Mouse (Mus musculus) CD4-positive helper T cell, adult 2 months (primary cell): ENCODE data around the gene Atpif1.
"Not testable (repeated sequence)": the region's sequence is repeated elsewhere in the genome, so short reads cannot be mapped to it uniquely, and the experiment has no call there.

ENCODE experiments used
- DNase-seq: peaks from one replicate; pipeline ENCODE4 v3.0.0-alpha.2; 2012; ENCODE audit warnings: low read depth, missing footprints, low spot score

Gene Atpif1

GRCm38 (mm10) chr4:132532981-132533916, at the start of gene Atpif1:
Atpif1 (minus strand) TSS chr4:132533659.
- peak; percentile 94 for DNase-seq

- no peak for DNase-seq
These were observed 41.4 kb upstream of the Atpif1 start for GRCm38 (mm10) chr4:132574809-132575347.

- no peak for DNase-seq
These were observed 39.9 kb upstream of the Atpif1 start for GRCm38 (mm10) chr4:132573327-132573726.

GRCm38 (mm10) chr4:132571190-132571589, 37.7 kb upstream of the Atpif1 start:
- no peak for DNase-seq

GRCm38 (mm10) chr4:132569115-132569514, 35.7 kb upstream of the Atpif1 start:
- no peak for DNase-seq

GRCm38 (mm10) chr4:132567361-132567779, 33.9 kb upstream of the Atpif1 start:
- DNase-seq = no peak

GRCm38 (mm10) chr4:132565089-132565747, 31.8 kb upstream of the Atpif1 start:
- DNase-seq = no peak

- DNase-seq = no peak
These were observed 30.5 kb upstream of the Atpif1 start, which contains the start of gene Ptafr for GRCm38 (mm10) chr4:132563965-132564364. Ptafr (plus strand) TSS chr4:132564067.

GRCm38 (mm10) chr4:132563261-132563660, 29.8 kb upstream of the Atpif1 start:
- DNase-seq = no peak

- not testable (repeated sequence) for DNase-seq
These were observed 22.1 kb upstream of the Atpif1 start for GRCm38 (mm10) chr4:132555550-132555949.

- no peak for DNase-seq
These were observed 21.2 kb upstream of the Atpif1 start for GRCm38 (mm10) chr4:132554653-132555052.

GRCm38 (mm10) chr4:132554221-132554620, 20.8 kb upstream of the Atpif1 start:
- DNase-seq = no peak

- DNase-seq = peak; percentile 66
These were observed 12.4 kb upstream of the Atpif1 start for GRCm38 (mm10) chr4:132545851-132546250.

- DNase-seq = no peak
These were observed 9.3 kb upstream of the Atpif1 start for GRCm38 (mm10) chr4:132542724-132543123.

GRCm38 (mm10) chr4:132541413-132541812, 8.0 kb upstream of the Atpif1 start:
- no peak for DNase-seq

GRCm38 (mm10) chr4:132539481-132539880, 6.0 kb upstream of the Atpif1 start:
- DNase-seq = no peak

GRCm38 (mm10) chr4:132535406-132536121, 2.1 kb upstream of the Atpif1 start, which contains the start of gene Dnajc8:
Dnajc8 (plus strand) TSS chr4:132535550.
- peak; percentile 95 for DNase-seq

GRCm38 (mm10) chr4:132532496-132532895, 963 bp downstream of the Atpif1 start:
- no peak for DNase-seq

GRCm38 (mm10) chr4:132530033-132530804, 3.2 kb downstream of the Atpif1 start:
- DNase-seq = no peak

GRCm38 (mm10) chr4:132529344-132529743, 4.1 kb downstream of the Atpif1 start:
- no peak for DNase-seq
